Mouse (Mus musculus) hindbrain, postnatal 0 days (tissue): ENCODE results near the gene Mrtfb. TPM values are rescaled to one million over a fixed set of nuclear protein-coding genes. Genes with fewer than 3 reads are reported as not detected.
A peak's percentile ranks its signal among the peaks of the same experiment; 100 is the strongest.

Experiments
- ATAC-seq: fragments of 200-750 bp; cut with Nextera tagmentation; 2 replicates; pipeline ENCODE4 v1.8.0; 2017; ENCODE audit warnings: mild to moderate bottlenecking, moderate TSS enrichment, moderate library complexity
- DNase-seq: peaks from one replicate; pipeline ENCODE4 v3.0.0-alpha.2; 2015; ENCODE audit warnings: low spot score
- H3K27ac ChIP-seq: fragments of 300-500 bp; sonication (generic); 2 replicates; pipeline ENCODE4 v1.5.1; 2014; ENCODE audit warnings: mild to moderate bottlenecking
- H3K27me3 ChIP-seq: fragments of 300-500 bp; sonication (generic); 2 replicates; pipeline ENCODE4 v1.6.1; 2014; ENCODE audit warnings: low read length, mixed read lengths; ENCODE audit not compliant: insufficient read depth
- H3K36me3 ChIP-seq: fragments of 300-500 bp; sonication (generic); 2 replicates; pipeline ENCODE4 v1.6.1; 2014; ENCODE audit warnings: low read length, mixed read lengths; ENCODE audit not compliant: insufficient read depth
- H3K4me1 ChIP-seq: fragments of 300-500 bp; sonication (generic); 2 replicates; pipeline ENCODE4 v1.6.1; 2014; ENCODE audit warnings: antibody characterized with exemption, low read length, mixed read lengths; ENCODE audit not compliant: insufficient read depth
- H3K4me2 ChIP-seq: fragments of 300-500 bp; sonication (generic); 2 replicates; pipeline ENCODE4 v1.6.1; 2014; ENCODE audit warnings: low read depth, mild to moderate bottlenecking, low read length, moderate library complexity, mixed read lengths
- H3K4me3 ChIP-seq: fragments of 300-500 bp; sonication (generic); 2 replicates; pipeline ENCODE4 v1.5.1; 2014; ENCODE audit warnings: low read length
- H3K9ac ChIP-seq: fragments of 300-500 bp; sonication (generic); replicated peaks from 2 replicates; pipeline ENCODE4 v1.6.1; 2014; ENCODE audit warnings: mild to moderate bottlenecking, low read length, moderate library complexity, mixed read lengths
- H3K9me3 ChIP-seq: fragments of 300-500 bp; sonication (generic); 2 replicates; pipeline ENCODE4 v1.6.1; 2016; ENCODE audit warnings: low read length, mixed read lengths
- CTCF ChIP-seq: IDR thresholded peaks from 2 replicates; pipeline ENCODE4 v1.5.1; 2016; ENCODE audit warnings: antibody characterized with exemption, control low read depth, low read depth
- WGBS: fragments of 180-500 bp; shearing (Covaris S2); extraction: QIAGEN DNeasy Blood & Tissue Kit; methylation state at CpG from one replicate; pipeline ENCODE4 v1.1.7; 2014; 5-methylcytosine and 5-hydroxymethylcytosine counted together
- microRNA counts: library from miRNA; unstranded; fragments of <30 nt; microRNA quantifications from one replicate; lab custom pipeline; 2015
- microRNA-seq, 2 experiments: library from miRNA; unstranded; fragments of <30 nt; microRNA quantifications; one replicate each; pipeline ENCODE4; 2016
- polyA plus RNA-seq: library from polyadenylated mRNA; unstranded; fragments of >200 nt; fragmentation: Nextera tagmentation; extraction: Ambion mirVana; gene quantifications from 2 replicates; pipeline ENCODE4 v1.2.1, GENCODE M21; 2015
- total RNA-seq: library from RNA; depleted of rRNA; stranded (reverse); fragments of >200 nt; gene quantifications from 2 replicates; pipeline ENCODE4 v1.2.3, GENCODE M21; 2014; rRNA removed

Mrtfb gene
- total and polyA plus RNA-seq, 2 experiments from 2014 or later, result 11.5 to 20.0 TPM

DNA sequence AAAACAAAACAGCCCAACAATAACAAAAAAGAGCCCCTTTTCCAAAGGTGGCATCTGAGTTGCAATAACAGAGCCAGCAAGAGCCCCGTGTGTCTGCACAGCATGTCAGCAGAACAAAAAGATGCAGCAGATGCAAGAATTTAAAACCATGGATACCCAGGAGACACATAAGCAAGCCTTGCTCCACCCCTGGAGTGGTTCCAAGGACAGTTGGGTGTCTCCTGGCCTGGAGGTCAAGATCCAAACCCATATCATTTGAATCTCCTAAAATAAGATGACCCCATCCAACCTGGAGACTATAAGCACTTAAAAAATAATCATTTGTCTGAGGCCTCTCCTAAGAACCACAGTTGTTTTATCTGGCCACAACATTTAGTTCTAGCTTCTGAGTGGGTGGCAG lies 203.8 kb downstream of the Mrtfb start:
- no peak for TF ChIP-seq CTCF
- Histone ChIP-seq H3K9me3 (no peaks in the 10 kb centered on the region), H3K9ac (no peak overlapping the region), H3K27me3 (no peaks in the 10 kb centered on the region; the same call in 1 of the 2 replicates), H3K4me2 (no peak overlapping the region), H3K36me3 (no peaks in the 10 kb centered on the region), H3K4me3 (no peak overlapping the region), H3K4me1 (no peaks in the 10 kb centered on the region), H3K27ac (no peak overlapping the region)
- DNase-seq, result no peak
- 15% methylated on average over 1 of the region's 1 CpGs for WGBS
- no peak for ATAC-seq

DNA sequence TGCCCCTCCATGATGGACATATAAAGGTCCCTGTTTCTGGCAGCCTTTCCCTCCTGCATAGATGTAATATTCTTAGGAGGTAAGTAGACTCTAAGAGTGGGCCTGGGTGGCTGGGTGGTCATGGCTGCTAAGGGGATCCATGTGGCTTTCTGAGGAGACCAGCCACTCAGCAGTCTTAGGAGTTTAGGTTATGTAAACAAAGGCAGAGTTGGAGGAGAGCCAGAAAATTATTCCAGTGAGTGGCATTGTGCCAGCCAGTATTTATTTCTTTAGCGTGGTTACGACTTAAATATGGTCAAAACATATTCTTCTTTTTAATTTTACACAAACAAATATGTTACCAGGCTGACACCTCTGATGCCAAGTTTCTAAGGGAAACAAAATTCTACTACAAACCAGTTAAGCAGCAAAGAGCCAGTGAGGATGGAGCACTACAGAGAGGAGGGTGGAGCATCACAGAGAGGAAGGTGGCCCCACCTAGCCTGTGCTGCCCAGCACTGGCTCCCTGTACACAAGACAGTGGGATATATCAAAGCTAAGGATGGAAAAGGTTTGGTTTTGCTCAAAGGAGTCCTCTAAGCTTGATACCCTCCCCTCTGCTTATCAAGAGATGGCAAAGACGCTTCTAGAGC lies 204.6 kb downstream of the Mrtfb start:
- Histone ChIP-seq H3K27me3 (no peaks in the 10 kb centered on the region; the same call in 1 of the 2 replicates), H3K27ac (no peak overlapping the region), H3K4me3 (no peak overlapping the region), H3K9ac (no peak overlapping the region), H3K4me2 (no peak overlapping the region), H3K9me3 (no peaks in the 10 kb centered on the region), H3K4me1 (no peaks in the 10 kb centered on the region), H3K36me3 (no peaks in the 10 kb centered on the region)
- WGBS, result 64% methylated on average over 3 of the region's 3 CpGs
- DNase-seq (no peak), ATAC-seq (no peak)
- no peak for TF ChIP-seq CTCF

DNA sequence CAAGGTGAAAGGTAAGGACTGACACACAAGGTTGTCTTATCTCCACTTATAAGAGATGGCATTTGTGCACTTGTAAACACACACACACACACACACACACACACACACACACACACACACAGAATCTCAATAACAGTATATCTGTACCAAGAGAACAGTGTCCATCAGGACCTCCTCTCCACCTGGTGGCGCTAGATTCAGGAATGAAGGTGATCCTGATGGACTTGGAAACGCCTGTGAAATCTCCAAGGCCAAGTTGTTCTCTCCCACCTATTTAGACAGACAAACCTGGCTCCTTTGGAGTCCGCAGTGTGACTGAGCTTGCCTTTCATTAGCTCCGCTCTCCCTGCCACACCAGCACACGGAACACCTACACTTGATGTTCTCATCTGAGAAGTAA lies 208.4 kb downstream of the Mrtfb start:
- no peaks in the 10 kb centered on the region for H3K36me3 ChIP-seq
- H3K9me3 ChIP-seq, result no peaks in the 10 kb centered on the region
- H3K27ac ChIP-seq, result no peak overlapping the region
- no peaks in the 10 kb centered on the region; the same call in 1 of the 2 replicates for H3K27me3 ChIP-seq
- no peaks in the 10 kb centered on the region for H3K4me1 ChIP-seq
- no peak overlapping the region for H3K4me3 ChIP-seq
- ATAC-seq (no peak), DNase-seq (no peak)
- peak; percentile 12; the same call in 1 of the 2 replicates for TF ChIP-seq CTCF
- H3K4me2 ChIP-seq, result no peak overlapping the region
- 80% methylated on average over 5 of the region's 5 CpGs for WGBS
- H3K9ac ChIP-seq, result no peak overlapping the region

MicroRNA genes within 50 kb of the gene (microRNA counts, 519-probe panel; counts per million panel counts)
- microRNA mmu-miR-193b (lab: Ali Mortazavi, UCI), result 3,294 counts per million, percentile 54 among the panel's probes with 10 or more counts

Small RNAs within 50 kb of the gene (microRNA-seq; reads per million reads assigned to microRNA genes)
- gene Mir193b (45.4 to 214 reads per million in 2 experiments), gene Mir365-1 (0.36 to 0.53 reads per million in 2 experiments)

Other genes with a start within 250 kb of the Mrtfb start
- 12.7 and 16.2 TPM in 2 replicates for gene Ercc4, start 146.8 kb upstream of the Mrtfb start, total RNA-seq
- 14.1 and 14.5 TPM in 2 replicates for gene Ercc4, start 146.8 kb upstream of the Mrtfb start, polyA plus RNA-seq